Mouse (Mus musculus): ENCODE data around the gene Arl10. TPM values are rescaled to one million over a fixed set of nuclear protein-coding genes. Genes with fewer than 3 reads are reported as not detected.

Gene Arl10
- 1 to 10 TPM; 2.9 to 3.7 TPM for total RNA-seq (2021)
- long read RNA-seq, experiment 1 = 0 reads
- long read RNA-seq, experiment 2 = 0 reads

- intact Hi-C loops (cut with DNase I; ENCODE audit: low total_unique reads) = no loop called here
Measured at GRCm38 (mm10) chr13:54574854-54575481, at the start of gene Arl10. Gene Arl10, plus strand, starts transcription at chr13:54575015.

DNA sequence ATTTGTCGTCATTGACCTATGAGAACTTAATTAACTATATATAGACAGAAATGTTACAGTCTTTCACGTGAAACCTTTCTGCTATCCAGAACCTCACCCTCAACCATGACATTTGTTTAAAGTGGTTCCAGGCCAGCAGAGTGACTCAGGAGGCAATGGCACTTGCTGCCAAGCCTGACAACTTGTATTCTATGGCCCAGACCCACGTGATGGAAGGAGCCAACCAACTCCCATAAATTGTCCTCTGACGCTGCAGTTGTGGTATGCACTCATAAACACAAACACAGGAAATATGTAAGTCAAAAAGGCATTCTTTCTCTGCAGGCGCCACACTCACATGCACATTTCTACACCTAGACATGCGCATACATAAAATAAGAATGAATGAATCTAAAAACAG is 47.7 kb upstream of the Arl10 start:
- intact Hi-C loops (cut with DNase I; ENCODE audit: low total_unique reads) = no loop called here
- DNase-seq = no peak

More at GRCm38 (mm10) chr13:54574854-54575481, at the start of gene Arl10:
- peak; percentile 75 for DNase-seq

DNA sequence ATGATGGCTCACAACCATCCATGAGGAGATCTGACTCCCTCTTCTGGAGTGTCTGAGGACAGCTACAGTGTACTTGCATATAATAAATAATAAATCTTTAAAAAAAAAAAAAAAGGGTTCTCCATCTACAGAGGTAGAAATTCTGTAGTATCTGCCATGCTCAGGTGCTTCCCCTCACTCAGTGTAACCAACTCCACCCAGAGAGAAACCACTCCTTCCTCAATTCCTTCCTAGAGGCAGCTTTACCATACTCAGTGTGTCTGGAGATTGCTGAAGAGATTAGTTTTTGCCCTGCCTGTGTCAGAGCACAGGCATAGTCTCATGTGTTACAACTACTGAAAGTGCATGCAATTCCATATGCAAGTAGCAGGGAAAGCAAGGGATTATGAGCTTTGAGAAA is 42.7 kb upstream of the Arl10 start:
- DNase-seq = no peak
- intact Hi-C loops (cut with DNase I; ENCODE audit: low total_unique reads) = no loop called here

- no peak for DNase-seq
- intact Hi-C loops (cut with DNase I; ENCODE audit: low total_unique reads) = no loop called here
Measured at GRCm38 (mm10) chr13:54548036-54548435, 26.8 kb upstream of the Arl10 start.

DNA sequence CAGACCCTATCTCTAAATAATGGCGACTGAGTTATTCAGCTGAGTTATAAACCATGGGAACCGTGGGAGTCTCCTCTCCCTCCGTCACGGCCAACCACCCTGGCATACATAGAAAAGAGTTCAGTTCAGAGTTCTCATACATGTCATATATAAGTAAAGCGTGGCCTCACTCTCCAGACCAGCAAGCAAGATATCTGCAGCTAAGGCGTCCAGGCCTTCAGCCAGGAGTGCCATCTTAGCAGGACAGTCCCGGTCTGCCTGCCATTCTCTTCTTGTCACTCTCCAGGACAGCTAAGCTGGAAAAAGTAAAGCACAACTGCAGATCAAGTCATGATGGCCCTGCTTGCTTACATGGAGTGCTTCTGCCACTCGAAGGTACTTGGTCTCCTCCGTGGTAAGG is 18.6 kb upstream of the Arl10 start:
- intact Hi-C loops (cut with DNase I; ENCODE audit: low total_unique reads) = no loop called here
- DNase-seq = no peak

GRCm38 (mm10) chr13:54556796-54557195 is 18.0 kb upstream of the Arl10 start:
- intact Hi-C loops (cut with DNase I; ENCODE audit: low total_unique reads) = no loop called here
- DNase-seq = no peak

DNA sequence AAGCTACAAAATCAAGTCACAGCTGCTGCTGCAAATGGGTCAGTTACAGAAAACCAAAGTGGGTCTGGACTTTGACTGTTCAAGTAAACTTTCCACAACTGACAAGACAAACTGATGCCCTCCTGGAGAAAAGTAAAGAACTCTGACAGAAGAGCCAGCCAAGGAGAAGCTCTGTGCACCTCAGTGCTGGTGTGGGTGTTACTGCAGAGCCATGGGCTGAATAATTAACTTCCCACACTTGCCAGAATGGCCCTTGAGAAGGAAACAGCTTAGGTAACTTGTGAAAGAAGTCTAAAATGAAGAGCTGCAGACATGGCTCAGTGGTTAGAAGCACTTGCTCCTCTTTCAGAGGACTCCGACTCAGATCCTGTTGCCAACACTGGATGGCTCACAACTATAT is 17.2 kb upstream of the Arl10 start:
- DNase-seq = no peak
- intact Hi-C loops (cut with DNase I; ENCODE audit: low total_unique reads) = no loop called here

GRCm38 (mm10) chr13:54559656-54560055 is 15.2 kb upstream of the Arl10 start:
- intact Hi-C loops (cut with DNase I; ENCODE audit: low total_unique reads) = no loop called here
- no peak for DNase-seq

GRCm38 (mm10) chr13:54560608-54561007 is 14.2 kb upstream of the Arl10 start:
- no peak for DNase-seq
- intact Hi-C loops (cut with DNase I; ENCODE audit: low total_unique reads) = no loop called here

DNA sequence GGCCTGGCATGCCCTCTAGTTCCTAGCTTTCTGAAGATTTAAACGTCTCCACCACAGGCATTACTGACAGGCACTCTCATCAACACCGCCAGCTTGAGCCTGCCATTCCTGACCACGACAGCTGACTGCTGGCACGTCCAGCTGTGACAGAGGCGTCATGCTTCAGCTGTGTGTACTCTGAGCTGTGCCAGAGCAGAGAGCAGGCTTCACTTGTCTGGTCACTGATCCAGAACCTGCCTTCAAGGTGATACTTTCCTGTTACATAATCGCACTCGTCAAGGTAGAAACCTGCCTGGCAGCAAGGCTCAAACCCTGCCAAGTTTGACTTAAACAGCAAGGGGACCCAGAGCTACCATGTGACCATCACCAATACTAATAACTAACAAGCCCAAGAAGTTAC is 12.3 kb upstream of the Arl10 start:
- DNase-seq = no peak
- intact Hi-C loops (cut with DNase I; ENCODE audit: low total_unique reads) = no loop called here

- intact Hi-C loops (cut with DNase I; ENCODE audit: low total_unique reads) = no loop called here
- no peak for DNase-seq
Measured at GRCm38 (mm10) chr13:54564232-54565200, 10.3 kb upstream of the Arl10 start.

GRCm38 (mm10) chr13:54565201-54565581 is 9.6 kb upstream of the Arl10 start, which contains the start of gene 4833439L19Rik:
Gene 4833439L19Rik, minus strand, starts transcription at chr13:54565435.
- intact Hi-C loops (cut with DNase I; ENCODE audit: low total_unique reads) = no loop called here
- DNase-seq = peak; percentile 96

GRCm38 (mm10) chr13:54565594-54566345 is 9.0 kb upstream of the Arl10 start:
- intact Hi-C loops (cut with DNase I; ENCODE audit: low total_unique reads) = no loop called here

DNA sequence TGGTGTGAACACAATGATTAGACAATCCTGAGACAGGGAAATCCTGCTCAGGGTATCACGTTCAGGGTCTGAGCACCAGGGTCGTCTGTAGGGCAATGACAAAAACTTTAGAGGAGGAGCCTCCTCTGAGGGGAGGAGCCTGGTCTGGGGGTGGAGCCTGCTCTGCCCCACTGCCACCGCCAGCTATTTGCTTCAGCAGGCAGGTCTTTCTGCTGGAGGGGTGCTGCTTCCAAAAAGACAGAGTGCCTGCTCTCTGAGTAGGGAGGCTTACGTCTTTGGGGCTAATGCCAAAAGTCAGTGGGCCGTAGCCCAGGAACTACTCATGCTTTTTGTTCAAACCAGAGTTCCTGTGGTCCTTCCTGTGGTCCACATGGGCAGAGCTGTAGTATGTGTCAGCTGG is 6.4 kb upstream of the Arl10 start:
- no peak for DNase-seq
- intact Hi-C loops (cut with DNase I; ENCODE audit: low total_unique reads) = no loop called here

More at GRCm38 (mm10) chr13:54565594-54566345, 9.0 kb upstream of the Arl10 start:
- DNase-seq = no peak

DNA sequence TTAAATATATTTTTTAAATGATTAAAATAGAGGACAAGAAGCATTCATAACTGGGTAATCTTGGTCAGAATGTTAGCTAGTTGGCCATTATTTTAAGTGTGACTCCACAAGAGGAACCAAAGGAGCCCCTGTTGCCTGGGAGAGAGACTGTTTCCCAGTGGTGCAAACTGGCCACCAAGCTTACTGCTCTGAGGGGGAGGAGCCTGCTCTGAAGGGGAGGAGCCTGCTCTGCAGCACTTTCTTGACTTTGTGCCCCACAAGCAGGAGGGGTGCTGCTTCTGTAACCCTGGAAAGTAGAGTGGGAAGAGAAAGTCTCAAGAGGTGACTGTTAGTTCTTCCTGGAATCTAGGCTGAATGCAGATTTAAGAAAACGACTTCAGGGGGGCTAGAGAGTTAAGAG is 5.5 kb upstream of the Arl10 start:
- intact Hi-C loops (cut with DNase I; ENCODE audit: low total_unique reads) = no loop called here
- no peak for DNase-seq

DNA sequence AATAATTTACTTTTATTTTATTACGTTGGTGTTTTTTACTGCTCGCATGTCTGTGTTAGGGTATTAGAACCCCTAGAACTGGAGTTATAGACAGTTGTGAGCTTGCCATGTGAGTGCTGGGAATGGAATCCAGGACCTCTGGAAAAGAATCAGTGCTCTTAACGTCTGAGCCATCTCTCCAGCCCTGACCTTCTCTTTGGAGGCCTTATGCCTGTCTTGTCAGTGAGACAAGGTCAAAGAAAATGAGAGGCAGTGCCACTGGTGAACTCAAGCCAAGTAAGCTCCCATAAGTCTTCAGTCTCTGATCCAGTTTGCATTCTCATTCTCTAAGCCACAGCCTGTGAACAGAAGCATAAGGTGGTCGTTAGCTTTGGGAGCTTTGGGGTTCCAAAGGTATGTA is 4.1 kb upstream of the Arl10 start:
- intact Hi-C loops (cut with DNase I; ENCODE audit: low total_unique reads) = no loop called here
- no peak for DNase-seq

GRCm38 (mm10) chr13:54571637-54572036 is 3.2 kb upstream of the Arl10 start:
- DNase-seq = no peak
- intact Hi-C loops (cut with DNase I; ENCODE audit: low total_unique reads) = no loop called here

DNA sequence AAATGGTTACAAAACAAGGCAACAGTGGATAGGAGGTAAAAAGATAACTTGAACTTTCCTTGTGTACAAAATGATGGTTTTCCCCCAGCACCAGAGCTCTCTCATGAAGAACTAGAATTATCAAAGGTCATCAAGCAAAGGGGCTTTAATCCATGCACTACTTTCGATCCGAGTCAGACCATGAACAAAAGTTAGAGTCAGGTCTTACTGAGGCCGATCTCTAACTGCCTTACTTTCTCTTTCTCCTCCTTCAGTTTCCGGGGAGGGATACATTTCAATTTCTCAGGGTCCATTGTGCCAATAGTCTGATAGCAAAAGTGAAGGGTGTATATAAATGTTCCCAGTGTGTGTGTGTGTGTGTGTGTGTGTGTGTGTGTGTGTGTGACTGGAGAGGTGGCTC is 2.2 kb upstream of the Arl10 start:
- no peak for DNase-seq
- intact Hi-C loops (cut with DNase I; ENCODE audit: low total_unique reads) = no loop called here

- intact Hi-C loops (cut with DNase I; ENCODE audit: low total_unique reads) = no loop called here
- no peak for DNase-seq
Measured at GRCm38 (mm10) chr13:54575489-54575888, 674 bp downstream of the Arl10 start.
